Mouse (Mus musculus): ENCODE data around the gene Tstd3. TPM values are rescaled to one million over a fixed set of nuclear protein-coding genes. Genes with fewer than 3 reads are reported as not detected.
A peak's percentile ranks its signal among the peaks of the same experiment; 100 is the strongest.
"Not testable (repeated sequence)": the region's sequence is repeated elsewhere in the genome, so short reads cannot be mapped to it uniquely, and the experiment has no call there.

Gene Tstd3
- polyA plus RNA-seq, 1 experiment from 2014 or later = 11.3 TPM

DNA sequence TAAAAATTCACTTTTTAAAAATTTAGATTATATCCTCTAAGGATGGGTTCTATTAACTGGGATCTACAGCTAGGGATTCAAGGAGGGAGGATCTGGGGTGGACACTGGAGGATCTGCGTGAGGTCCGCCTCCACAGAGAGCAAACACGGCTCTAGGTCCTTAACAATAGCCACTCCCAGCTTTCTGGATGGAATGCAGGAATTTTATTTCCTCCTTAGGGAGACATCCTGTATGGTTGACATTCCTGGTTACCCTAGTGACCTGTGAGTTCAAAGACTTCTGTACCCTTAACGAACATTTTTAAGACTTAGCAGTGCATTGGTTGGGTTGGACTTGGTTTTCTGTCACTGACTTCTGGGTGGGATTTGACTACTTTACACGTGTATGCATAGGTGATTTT, 21.3 kb downstream of the Tstd3 start:
- Histone ChIP-seq H3K9ac (no peak overlapping the region), H3K36me3 (ENCODE audit: insufficient read depth) (peaks cover 24% of the 10 kb centered on the region), H3K4me1 (ENCODE audit: insufficient read depth) (no peaks in the 10 kb centered on the region), H3K9me3 (ENCODE audit: low read depth, low read length) (no peaks in the 10 kb centered on the region), H3K4me2 (no peak overlapping the region), H3K27me3 (ENCODE audit: insufficient read depth, low read length) (no peaks in the 10 kb centered on the region), H3K4me3 (ENCODE audit: low read depth, low read length) (no peak overlapping the region), H3K27ac (ENCODE audit: low read depth) (no peak overlapping the region)
- ATAC-seq (ENCODE audit: insufficient read depth) (no peak; the same call in 1 of the 2 replicates), DNase-seq (no peak)
- TF ChIP-seq CTCF (IDR thresholded peaks at IDR 0.05; ENCODE audit: low read depth) = no peak
- 60% methylated on average over 5 of the region's 5 CpGs for WGBS

DNA sequence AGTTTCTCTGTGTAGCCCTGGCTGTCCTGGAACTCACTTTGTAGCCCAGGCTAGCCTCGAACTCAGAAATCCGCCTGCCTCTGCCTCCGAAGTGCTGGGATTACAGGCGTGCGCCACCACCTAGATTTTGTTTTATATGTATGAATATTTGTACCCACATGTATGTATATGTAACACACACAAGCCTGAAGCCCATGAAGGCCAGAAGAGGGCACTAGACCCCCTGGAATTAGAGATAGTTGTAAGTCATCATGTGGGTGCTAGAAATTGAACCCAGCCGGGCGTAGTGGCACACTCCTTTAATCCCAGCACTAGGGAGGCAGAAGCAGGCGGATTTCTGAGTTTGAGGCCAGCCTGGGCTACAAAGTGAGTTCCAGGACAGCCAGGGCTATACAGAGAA, 22.9 kb downstream of the Tstd3 start:
- not testable (repeated sequence) for H3K4me2 ChIP-seq; H3K27me3 ChIP-seq (ENCODE audit: insufficient read depth, low read length); H3K9ac ChIP-seq; ATAC-seq (ENCODE audit: insufficient read depth); H3K27ac ChIP-seq (ENCODE audit: low read depth); H3K9me3 ChIP-seq (ENCODE audit: low read depth, low read length); DNase-seq; H3K4me1 ChIP-seq (ENCODE audit: insufficient read depth); H3K4me3 ChIP-seq (ENCODE audit: low read depth, low read length)
- peaks cover 27% of the 10 kb centered on the region for H3K36me3 ChIP-seq (ENCODE audit: insufficient read depth)
- 95% methylated on average over 8 of the region's 8 CpGs for WGBS

DNA sequence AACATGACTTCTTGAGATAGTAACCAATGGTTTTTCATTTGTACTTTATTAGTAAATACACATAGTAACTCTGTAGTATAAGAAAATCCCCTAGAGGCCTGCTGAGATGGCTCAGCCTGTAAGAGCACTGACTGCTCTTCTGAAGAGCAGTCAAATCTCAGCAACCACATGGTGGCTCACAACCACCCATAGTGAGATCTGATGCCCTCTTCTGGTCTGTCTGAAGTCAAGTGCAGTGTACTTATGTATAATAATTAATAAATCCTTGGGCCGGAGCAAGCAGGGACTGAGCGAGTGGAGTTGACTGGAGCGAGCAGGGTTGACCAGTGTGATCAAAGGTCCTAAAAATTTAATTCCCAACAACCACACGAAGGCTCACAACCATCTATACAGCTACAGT, 27.8 kb downstream of the Tstd3 start:
- peak; percentile 34 for DNase-seq

DNA sequence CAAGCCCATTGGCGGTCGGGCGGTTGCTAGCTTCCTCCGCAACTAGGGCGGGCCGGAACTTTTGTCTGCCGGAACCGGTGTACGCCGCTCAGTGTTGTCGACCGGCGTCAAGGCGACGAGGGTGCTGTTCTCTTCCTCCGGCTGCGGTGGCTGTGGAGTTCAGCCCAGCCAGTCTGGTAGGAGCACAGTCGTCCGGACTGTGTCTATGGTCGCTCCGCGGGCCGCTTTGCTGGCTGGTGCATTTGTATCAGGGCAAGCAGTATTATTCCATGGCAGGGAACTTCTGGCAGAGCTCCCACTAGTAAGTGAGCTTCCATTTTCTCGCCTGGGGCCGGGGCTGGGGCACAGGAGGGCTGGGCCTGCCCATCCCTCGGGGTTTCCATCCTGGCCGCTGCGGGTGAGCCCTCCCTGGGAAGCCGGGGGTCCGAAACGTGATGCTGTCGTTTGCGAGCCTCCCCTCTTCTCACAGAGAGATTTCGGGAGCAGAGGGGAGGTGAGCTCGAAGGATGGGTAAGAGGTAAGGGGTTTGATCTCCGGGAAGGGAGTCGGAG, 39.3 kb downstream of the Tstd3 start, which contains the start of gene Ccnc:
Ccnc (plus strand) TSS at position 87 of the 551 bp plus-strand sequence.
- H3K27ac ChIP-seq (ENCODE audit: low read depth) = peak within 1 kb of the TSS; percentile 88
- peak within 1 kb of the TSS; percentile 82 for H3K4me2 ChIP-seq
- peak; percentile 97 for DNase-seq
- ATAC-seq (ENCODE audit: insufficient read depth) = peak; percentile 99
- TF ChIP-seq CTCF (IDR thresholded peaks at IDR 0.05; ENCODE audit: low read depth) = no peak
- peak within 1 kb of the TSS; percentile 67 for H3K4me3 ChIP-seq (ENCODE audit: low read depth, low read length)
- peak within 1 kb of the TSS; percentile 75 for H3K9ac ChIP-seq
- under 1% methylated on average over 37 of the region's 37 CpGs for WGBS
- H3K36me3 ChIP-seq (ENCODE audit: insufficient read depth) = peaks cover under 1% of the 10 kb centered on the region; the same call in 1 of the 2 replicates
- H3K27me3 ChIP-seq (ENCODE audit: insufficient read depth, low read length) = no peaks in the 10 kb centered on the region
- no peaks in the 10 kb centered on the region for H3K4me1 ChIP-seq (ENCODE audit: insufficient read depth)
- H3K9me3 ChIP-seq (ENCODE audit: low read depth, low read length) = no peaks in the 10 kb centered on the region

More for the DNA sequence above, 27.8 kb downstream of the Tstd3 start:
- ATAC-seq (ENCODE audit: insufficient read depth) = peak; percentile 62; the same call in 1 of the 2 replicates
- Histone ChIP-seq H3K36me3 (ENCODE audit: insufficient read depth) (peaks cover 35% of the 10 kb centered on the region), H3K27me3 (ENCODE audit: insufficient read depth, low read length) (no peaks in the 10 kb centered on the region), H3K9me3 (ENCODE audit: low read depth, low read length) (no peaks in the 10 kb centered on the region), H3K4me2 (no peak overlapping the region), H3K27ac (ENCODE audit: low read depth) (no peak overlapping the region), H3K4me1 (ENCODE audit: insufficient read depth) (no peaks in the 10 kb centered on the region), H3K4me3 (ENCODE audit: low read depth, low read length) (no peak overlapping the region), H3K9ac (no peak overlapping the region)
- peak; percentile 32 for TF ChIP-seq CTCF (IDR thresholded peaks at IDR 0.05; ENCODE audit: low read depth)
- WGBS = 64% methylated on average over 4 of the region's 4 CpGs

DNA sequence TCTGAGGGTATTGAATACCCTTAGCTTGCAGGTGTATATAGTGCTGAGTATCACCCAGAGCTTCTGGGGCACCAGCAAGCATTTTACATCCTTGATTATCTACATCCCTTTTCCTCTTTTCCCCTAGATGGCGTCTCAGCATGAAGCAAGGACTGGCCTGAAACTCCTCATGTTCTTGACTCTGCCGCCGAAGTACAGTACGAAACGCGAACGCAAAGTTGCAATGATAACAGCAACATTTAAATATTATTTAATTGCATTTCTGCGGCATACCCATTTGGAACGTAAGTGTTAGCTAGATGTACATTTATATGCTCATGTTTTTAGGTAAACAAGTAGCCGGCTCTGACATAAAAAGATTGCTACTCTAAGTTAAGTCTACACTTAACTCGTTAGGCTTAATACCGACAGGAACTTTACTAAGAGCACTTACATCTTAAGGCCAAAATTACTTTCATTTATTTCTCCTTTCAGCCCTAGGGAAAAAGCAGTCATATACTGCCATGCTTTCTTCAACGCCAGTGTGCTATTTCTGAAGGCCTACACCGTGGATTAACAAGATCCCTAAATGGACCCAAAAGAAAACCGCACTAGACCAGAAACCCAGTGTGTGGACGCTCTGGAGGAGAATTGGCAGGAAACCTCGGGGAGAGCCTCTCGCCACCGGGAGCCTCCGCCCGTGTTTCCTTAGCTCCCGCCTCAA, 39.9 kb downstream of the Tstd3 start:
- peak; percentile 78 for DNase-seq
- WGBS = under 1% methylated on average over 22 of the region's 22 CpGs

DNA sequence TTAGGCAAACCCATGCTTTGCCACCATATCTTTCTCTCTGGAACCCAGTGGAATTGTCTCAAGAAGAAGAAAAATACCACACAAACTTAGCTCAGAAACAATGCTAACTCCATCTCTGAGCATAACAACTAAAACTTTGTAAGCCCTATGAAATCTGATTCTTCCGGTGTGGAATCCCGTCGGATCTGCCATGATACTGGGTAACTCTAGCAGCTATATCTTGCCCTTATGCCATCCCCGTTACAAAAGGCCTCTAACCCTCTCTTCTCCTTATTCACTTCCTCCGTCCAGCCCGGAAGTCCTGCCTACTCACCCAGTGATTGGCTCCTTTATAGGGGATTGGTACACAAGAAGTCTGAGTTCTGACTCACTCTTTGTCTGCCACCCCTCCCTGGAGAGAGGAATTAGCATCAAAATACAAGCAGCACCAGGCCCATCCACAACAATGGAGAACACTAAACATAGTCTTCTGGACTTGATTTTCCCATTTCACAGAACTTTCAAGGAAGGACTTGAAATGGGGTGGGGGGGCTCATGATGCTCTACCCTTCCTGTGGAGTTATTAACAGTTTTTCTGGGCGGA, 44.2 kb downstream of the Tstd3 start:
- no peak overlapping the region for H3K9ac ChIP-seq
- DNase-seq = no peak
- no peak for ATAC-seq (ENCODE audit: insufficient read depth)

More for the DNA sequence above, 39.9 kb downstream of the Tstd3 start:
- no peaks in the 10 kb centered on the region for H3K36me3 ChIP-seq (ENCODE audit: insufficient read depth)
- TF ChIP-seq CTCF (IDR thresholded peaks at IDR 0.05; ENCODE audit: low read depth) = peak; percentile 68
- H3K9ac ChIP-seq = peak overlapping the region; percentile 75
- H3K27ac ChIP-seq (ENCODE audit: low read depth) = peak overlapping the region; percentile 88
- peak overlapping the region; percentile 82 for H3K4me2 ChIP-seq
- H3K9me3 ChIP-seq (ENCODE audit: low read depth, low read length) = no peaks in the 10 kb centered on the region
- no peaks in the 10 kb centered on the region for H3K4me1 ChIP-seq (ENCODE audit: insufficient read depth)
- peak overlapping the region; percentile 67 for H3K4me3 ChIP-seq (ENCODE audit: low read depth, low read length)
- H3K27me3 ChIP-seq (ENCODE audit: insufficient read depth, low read length) = no peaks in the 10 kb centered on the region
- ATAC-seq (ENCODE audit: insufficient read depth) = peak; percentile 61

GRCm38 (mm10) chr4:21712147-21712546, 54.9 kb downstream of the Tstd3 start:
- Histone ChIP-seq H3K4me1 (ENCODE audit: insufficient read depth) (no peaks in the 10 kb centered on the region), H3K27me3 (ENCODE audit: insufficient read depth, low read length) (no peaks in the 10 kb centered on the region), H3K4me3 (ENCODE audit: low read depth, low read length) (no peak overlapping the region), H3K27ac (ENCODE audit: low read depth) (no peak overlapping the region), H3K4me2 (no peak overlapping the region), H3K9me3 (ENCODE audit: low read depth, low read length) (no peaks in the 10 kb centered on the region), H3K9ac (no peak overlapping the region), H3K36me3 (ENCODE audit: insufficient read depth) (no peaks in the 10 kb centered on the region)
- 3% methylated on average over 13 of the region's 13 CpGs for WGBS
- DNase-seq (peak; percentile 98), ATAC-seq (ENCODE audit: insufficient read depth) (peak; percentile 99)
- TF ChIP-seq CTCF (IDR thresholded peaks at IDR 0.05; ENCODE audit: low read depth) = no peak

More for the DNA sequence above, 44.2 kb downstream of the Tstd3 start:
- Histone ChIP-seq H3K4me1 (ENCODE audit: insufficient read depth) (no peaks in the 10 kb centered on the region), H3K36me3 (ENCODE audit: insufficient read depth) (no peaks in the 10 kb centered on the region), H3K4me3 (ENCODE audit: low read depth, low read length) (no peak overlapping the region), H3K27ac (ENCODE audit: low read depth) (no peak overlapping the region), H3K4me2 (no peak overlapping the region), H3K27me3 (ENCODE audit: insufficient read depth, low read length) (no peaks in the 10 kb centered on the region), H3K9me3 (ENCODE audit: low read depth, low read length) (no peaks in the 10 kb centered on the region)
- TF ChIP-seq CTCF (IDR thresholded peaks at IDR 0.05; ENCODE audit: low read depth) = no peak
- WGBS = 60% methylated on average over 7 of the region's 7 CpGs

Other genes with a start within 250 kb of the Tstd3 start
- gene Prdm13, start 81.2 kb downstream of the Tstd3 start, polyA plus RNA-seq (2014; fragmentation: Nextera tagmentation; extraction: Ambion mirVana) = not detected in 2 replicates
- gene Ccnc, start 39.5 kb downstream of the Tstd3 start, polyA plus RNA-seq (2014; fragmentation: Nextera tagmentation; extraction: Ambion mirVana) = 46.8 and 51.1 TPM in 2 replicates
- gene Usp45, start 56 bp downstream of the Tstd3 start, polyA plus RNA-seq (2014; fragmentation: Nextera tagmentation; extraction: Ambion mirVana) = 12.8 and 15.4 TPM in 2 replicates
- 131 and 139 TPM in 2 replicates for gene Pnisr, start 80.4 kb upstream of the Tstd3 start, polyA plus RNA-seq (2014; fragmentation: Nextera tagmentation; extraction: Ambion mirVana)
- 14.3 and 17.0 TPM in 2 replicates for gene Coq3, start 112.5 kb upstream of the Tstd3 start, polyA plus RNA-seq (2014; fragmentation: Nextera tagmentation; extraction: Ambion mirVana)
- 8.0 TPM in 2 replicates for gene Faxc, start 164.1 kb upstream of the Tstd3 start, polyA plus RNA-seq (2014; fragmentation: Nextera tagmentation; extraction: Ambion mirVana)

Data from lung, embryonic 14.5 days (tissue).